Mouse (Mus musculus): Measurements from ENCODE around the gene Zfyve26. TPM values are rescaled to one million over a fixed set of nuclear protein-coding genes. Genes with fewer than 3 reads are reported as not detected.
"Not testable (repeated sequence)": the region's sequence is repeated elsewhere in the genome, so short reads cannot be mapped to it uniquely, and the experiment has no call there.

The Zfyve26 gene
- polyA plus RNA-seq, 1 experiment from 2014 or later, result 12.5 TPM

GRCm38 (mm10) chr12:79242921-79243320 lies 53.2 kb downstream of the Zfyve26 start:
- Histone ChIP-seq H3K36me3 (peaks cover 93% of the 10 kb centered on the region), H3K27ac (no peak overlapping the region), H3K4me1 (no peaks in the 10 kb centered on the region), H3K4me3 (no peak overlapping the region), H3K27me3 (ENCODE audit: insufficient read depth, poor library complexity, severe bottlenecking) (no peaks in the 10 kb centered on the region), H3K9me3 (no peaks in the 10 kb centered on the region)
- DNase-seq (ENCODE audit: low spot score), result no peak
- WGBS, result 56% methylated on average over 6 of the region's 6 CpGs

- H3K36me3 ChIP-seq, result peaks cover 93% of the 10 kb centered on the region
- H3K27ac ChIP-seq, result no peak overlapping the region
- H3K4me1 ChIP-seq, result no peaks in the 10 kb centered on the region
- no peaks in the 10 kb centered on the region for H3K27me3 ChIP-seq (ENCODE audit: insufficient read depth, poor library complexity, severe bottlenecking)
- no peak for DNase-seq (ENCODE audit: low spot score)
- WGBS, result 92% methylated on average over 2 of the region's 2 CpGs
- H3K4me3 ChIP-seq, result no peak overlapping the region
- H3K9me3 ChIP-seq, result no peaks in the 10 kb centered on the region
These were observed 54.1 kb downstream of the Zfyve26 start for GRCm38 (mm10) chr12:79241985-79242384.

GRCm38 (mm10) chr12:79235485-79236080 lies 60.5 kb downstream of the Zfyve26 start:
- Histone ChIP-seq H3K36me3 (peaks cover 64% of the 10 kb centered on the region), H3K4me3 (no peak overlapping the region), H3K27ac (no peak overlapping the region), H3K9me3 (no peaks in the 10 kb centered on the region), H3K27me3 (ENCODE audit: insufficient read depth, poor library complexity, severe bottlenecking) (no peaks in the 10 kb centered on the region), H3K4me1 (no peaks in the 10 kb centered on the region)
- 84% methylated on average over 11 of the region's 11 CpGs for WGBS
- no peak for DNase-seq (ENCODE audit: low spot score)

- 73% methylated on average over 5 of the region's 5 CpGs for WGBS
- H3K27me3 ChIP-seq (ENCODE audit: insufficient read depth, poor library complexity, severe bottlenecking), result no peaks in the 10 kb centered on the region
- DNase-seq (ENCODE audit: low spot score), result no peak
These were observed 78.6 kb downstream of the Zfyve26 start for GRCm38 (mm10) chr12:79217511-79217910.

GRCm38 (mm10) chr12:79211447-79211846 lies 84.7 kb downstream of the Zfyve26 start:
- Histone ChIP-seq H3K27ac (no peak overlapping the region), H3K9me3 (no peaks in the 10 kb centered on the region), H3K27me3 (ENCODE audit: insufficient read depth, poor library complexity, severe bottlenecking) (no peaks in the 10 kb centered on the region), H3K36me3 (no peaks in the 10 kb centered on the region), H3K4me1 (peaks cover 3% of the 10 kb centered on the region; the same call in 1 of the 2 replicates), H3K4me3 (no peak overlapping the region)
- DNase-seq (ENCODE audit: low spot score), result no peak
- WGBS, result 85% methylated on average over 8 of the region's 8 CpGs

More at GRCm38 (mm10) chr12:79217511-79217910, 78.6 kb downstream of the Zfyve26 start:
- no peaks in the 10 kb centered on the region for H3K4me1 ChIP-seq
- no peak overlapping the region for H3K27ac ChIP-seq
- H3K9me3 ChIP-seq, result no peaks in the 10 kb centered on the region
- H3K36me3 ChIP-seq, result no peaks in the 10 kb centered on the region
- H3K4me3 ChIP-seq, result no peak overlapping the region

GRCm38 (mm10) chr12:79208703-79209464 lies 87.2 kb downstream of the Zfyve26 start, which contains the start of gene Rdh12:
Gene Rdh12 (plus strand): TSS chr12:79208914.
- Histone ChIP-seq H3K4me3 (peak within 1 kb of the TSS; percentile 58), H3K27me3 (ENCODE audit: insufficient read depth, poor library complexity, severe bottlenecking) (no peaks in the 10 kb centered on the region), H3K4me1 (peaks cover 3% of the 10 kb centered on the region; the same call in 1 of the 2 replicates), H3K36me3 (no peaks in the 10 kb centered on the region), H3K9me3 (no peaks in the 10 kb centered on the region), H3K27ac (no peak within 1 kb of the TSS)
- WGBS, result 5% methylated on average over 13 of the region's 13 CpGs
- DNase-seq (ENCODE audit: low spot score), result no peak

- Histone ChIP-seq H3K9me3 (no peaks in the 10 kb centered on the region), H3K4me3 (no peak overlapping the region), H3K4me1 (no peaks in the 10 kb centered on the region), H3K36me3 (no peaks in the 10 kb centered on the region), H3K27me3 (ENCODE audit: insufficient read depth, poor library complexity, severe bottlenecking) (no peaks in the 10 kb centered on the region), H3K27ac (no peak overlapping the region)
- 71% methylated on average over 3 of the region's 3 CpGs for WGBS
- DNase-seq (ENCODE audit: low spot score), result no peak
These were observed 94.2 kb downstream of the Zfyve26 start for GRCm38 (mm10) chr12:79201882-79202281.

GRCm38 (mm10) chr12:79197105-79197504 lies 99.0 kb downstream of the Zfyve26 start:
- WGBS, result 79% methylated on average over 5 of the region's 5 CpGs
- H3K27me3 ChIP-seq (ENCODE audit: insufficient read depth, poor library complexity, severe bottlenecking), result no peaks in the 10 kb centered on the region
- H3K9me3 ChIP-seq, result no peaks in the 10 kb centered on the region

GRCm38 (mm10) chr12:79193441-79193840 lies 102.7 kb downstream of the Zfyve26 start:
- Histone ChIP-seq H3K27ac (no peak overlapping the region), H3K4me1 (peaks cover 14% of the 10 kb centered on the region), H3K9me3 (no peaks in the 10 kb centered on the region), H3K27me3 (ENCODE audit: insufficient read depth, poor library complexity, severe bottlenecking) (no peaks in the 10 kb centered on the region), H3K36me3 (peaks cover under 1% of the 10 kb centered on the region; the same call in 1 of the 2 replicates), H3K4me3 (no peak overlapping the region)
- peak; percentile 86 for DNase-seq (ENCODE audit: low spot score)
- WGBS, result 3% methylated on average over 3 of the region's 3 CpGs

More at GRCm38 (mm10) chr12:79197105-79197504, 99.0 kb downstream of the Zfyve26 start:
- H3K4me3 ChIP-seq, result no peak overlapping the region
- no peaks in the 10 kb centered on the region for H3K36me3 ChIP-seq
- no peak for DNase-seq (ENCODE audit: low spot score)
- no peak overlapping the region for H3K27ac ChIP-seq
- no peaks in the 10 kb centered on the region for H3K4me1 ChIP-seq

GRCm38 (mm10) chr12:79192193-79192592 lies 103.9 kb downstream of the Zfyve26 start, which contains the start of gene Rdh11:
Gene Rdh11 (minus strand): TSS chr12:79192293.
- Histone ChIP-seq H3K4me1 (peaks cover 14% of the 10 kb centered on the region), H3K36me3 (peaks cover 13% of the 10 kb centered on the region), H3K4me3 (peak within 1 kb of the TSS; percentile 75), H3K27ac (peak within 1 kb of the TSS; percentile 84), H3K9me3 (no peaks in the 10 kb centered on the region), H3K27me3 (ENCODE audit: insufficient read depth, poor library complexity, severe bottlenecking) (no peaks in the 10 kb centered on the region)
- 61% methylated on average over 6 of the region's 6 CpGs for WGBS
- no peak for DNase-seq (ENCODE audit: low spot score)

- Histone ChIP-seq H3K36me3 (peaks cover 18% of the 10 kb centered on the region), H3K9me3 (no peaks in the 10 kb centered on the region), H3K27me3 (ENCODE audit: insufficient read depth, poor library complexity, severe bottlenecking) (no peaks in the 10 kb centered on the region), H3K27ac (peak overlapping the region; percentile 84), H3K4me1 (peaks cover 14% of the 10 kb centered on the region), H3K4me3 (peak overlapping the region; percentile 75)
- peak; percentile 91 for DNase-seq (ENCODE audit: low spot score)
- 4% methylated on average over 14 of the region's 14 CpGs for WGBS
These were observed 104.4 kb downstream of the Zfyve26 start for GRCm38 (mm10) chr12:79191701-79192100.

- Histone ChIP-seq H3K27me3 (ENCODE audit: insufficient read depth, poor library complexity, severe bottlenecking) (no peaks in the 10 kb centered on the region), H3K36me3 (peaks cover 24% of the 10 kb centered on the region), H3K27ac (peak overlapping the region; percentile 84), H3K4me3 (peak overlapping the region; percentile 75), H3K4me1 (peaks cover 14% of the 10 kb centered on the region), H3K9me3 (no peaks in the 10 kb centered on the region)
- DNase-seq (ENCODE audit: low spot score), result peak; percentile 91
- WGBS, result 1% methylated on average over 18 of the region's 18 CpGs
These were observed 105.0 kb downstream of the Zfyve26 start for GRCm38 (mm10) chr12:79190931-79191673.

- not testable (repeated sequence) for H3K4me3 ChIP-seq; H3K27ac ChIP-seq; H3K9me3 ChIP-seq; H3K4me1 ChIP-seq; H3K27me3 ChIP-seq (ENCODE audit: insufficient read depth, poor library complexity, severe bottlenecking); DNase-seq (ENCODE audit: low spot score)
- 74% methylated on average over 4 of the region's 6 CpGs for WGBS
- peaks cover 79% of the 10 kb centered on the region for H3K36me3 ChIP-seq
These were observed 110.9 kb downstream of the Zfyve26 start for GRCm38 (mm10) chr12:79185160-79185559.

Data from heart, embryonic 10.5 days (tissue).